Mouse (Mus musculus): ENCODE results near the gene Nr2f6. TPM values are rescaled to one million over a fixed set of nuclear protein-coding genes. Genes with fewer than 3 reads are reported as not detected.

The Nr2f6 gene
- polyA plus RNA-seq, 1 experiment from 2014 or later = 15.5 TPM

- Histone ChIP-seq H3K27ac (replicated peaks) (no peak overlapping the region), H3K4me3 (no peak overlapping the region), H3K9ac (replicated peaks) (no peak overlapping the region), H3K27me3 (no peaks in the 10 kb centered on the region), H3K4me2 (replicated peaks) (no peak overlapping the region), H3K9me3 (no peaks in the 10 kb centered on the region), H3K36me3 (peaks cover 16% of the 10 kb centered on the region), H3K4me1 (peaks cover 19% of the 10 kb centered on the region)
- ATAC-seq (replicated peaks) = no peak
Observed at GRCm38 (mm10) chr8:71401454-71401853, 19.7 kb upstream of the Nr2f6 start.

GRCm38 (mm10) chr8:71400826-71401225 lies 19.1 kb upstream of the Nr2f6 start:
- 90% methylated on average over 2 of the region's 2 CpGs for WGBS
- H3K4me3 ChIP-seq = no peak overlapping the region

GRCm38 (mm10) chr8:71397701-71398100 lies 15.9 kb upstream of the Nr2f6 start:
- Histone ChIP-seq H3K27ac (replicated peaks) (no peak overlapping the region), H3K4me2 (replicated peaks) (peak overlapping the region; percentile 78), H3K27me3 (no peaks in the 10 kb centered on the region), H3K36me3 (peaks cover 16% of the 10 kb centered on the region), H3K4me3 (peak overlapping the region; percentile 68), H3K9ac (replicated peaks) (0 out of 2 replicates have a peak overlapping the region, but pooled peaks have one; percentile 4), H3K9me3 (no peaks in the 10 kb centered on the region), H3K4me1 (peaks cover 17% of the 10 kb centered on the region)
- WGBS = 89% methylated on average over 12 of the region's 12 CpGs
- ATAC-seq (replicated peaks) = no peak

More at GRCm38 (mm10) chr8:71400826-71401225, 19.1 kb upstream of the Nr2f6 start:
- H3K36me3 ChIP-seq = peaks cover 16% of the 10 kb centered on the region
- H3K27me3 ChIP-seq = no peaks in the 10 kb centered on the region
- H3K27ac ChIP-seq (replicated peaks) = no peak overlapping the region
- H3K9ac ChIP-seq (replicated peaks) = no peak overlapping the region
- no peak for ATAC-seq (replicated peaks)
- H3K4me2 ChIP-seq (replicated peaks) = no peak overlapping the region
- peaks cover 17% of the 10 kb centered on the region for H3K4me1 ChIP-seq
- H3K9me3 ChIP-seq = no peaks in the 10 kb centered on the region

- Histone ChIP-seq H3K4me1 (peaks cover 17% of the 10 kb centered on the region), H3K4me3 (peak within 1 kb of the TSS; percentile 68)
- WGBS = under 1% methylated on average over 34 of the region's 34 CpGs
Observed at GRCm38 (mm10) chr8:71396639-71397305, 15.0 kb upstream of the Nr2f6 start, which contains the start of gene Babam1. Gene Babam1, plus strand, starts transcription at chr8:71396861.

GRCm38 (mm10) chr8:71395629-71396028 lies 13.9 kb upstream of the Nr2f6 start, which contains the start of gene Ushbp1:
Gene Ushbp1, minus strand, starts transcription at chr8:71395802.
- Histone ChIP-seq H3K4me3 (peak within 1 kb of the TSS; percentile 68), H3K36me3 (peaks cover 15% of the 10 kb centered on the region), H3K27ac (replicated peaks) (peak within 1 kb of the TSS; percentile 76), H3K27me3 (no peaks in the 10 kb centered on the region), H3K9me3 (no peaks in the 10 kb centered on the region), H3K9ac (replicated peaks) (no peak within 1 kb of the TSS; the same call in 1 of the 2 replicates), H3K4me1 (peaks cover 17% of the 10 kb centered on the region), H3K4me2 (replicated peaks) (peak within 1 kb of the TSS; percentile 45)
- WGBS = 89% methylated on average over 9 of the region's 9 CpGs
- ATAC-seq (replicated peaks) = no peak

More at GRCm38 (mm10) chr8:71396639-71397305, 15.0 kb upstream of the Nr2f6 start, which contains the start of gene Babam1:
- Histone ChIP-seq H3K36me3 (peaks cover 16% of the 10 kb centered on the region), H3K4me2 (replicated peaks) (peak within 1 kb of the TSS; percentile 78), H3K9ac (replicated peaks) (peak within 1 kb of the TSS; percentile 65), H3K27me3 (no peaks in the 10 kb centered on the region), H3K27ac (replicated peaks) (peak within 1 kb of the TSS; percentile 76), H3K9me3 (no peaks in the 10 kb centered on the region)
- ATAC-seq (replicated peaks) = peak; percentile 99

- H3K4me2 ChIP-seq (replicated peaks) = no peak overlapping the region
- H3K27ac ChIP-seq (replicated peaks) = no peak overlapping the region
- no peaks in the 10 kb centered on the region for H3K27me3 ChIP-seq
- no peaks in the 10 kb centered on the region for H3K9me3 ChIP-seq
- no peak for ATAC-seq (replicated peaks)
- peaks cover 17% of the 10 kb centered on the region for H3K4me1 ChIP-seq
- 90% methylated on average over 10 of the region's 10 CpGs for WGBS
- peaks cover 13% of the 10 kb centered on the region for H3K36me3 ChIP-seq
- no peak overlapping the region for H3K4me3 ChIP-seq
- H3K9ac ChIP-seq (replicated peaks) = no peak overlapping the region
Observed at GRCm38 (mm10) chr8:71395071-71395470, 13.3 kb upstream of the Nr2f6 start.

GRCm38 (mm10) chr8:71394481-71394880 lies 12.7 kb upstream of the Nr2f6 start:
- H3K9ac ChIP-seq (replicated peaks) = no peak overlapping the region
- 80% methylated on average over 7 of the region's 7 CpGs for WGBS
- no peaks in the 10 kb centered on the region for H3K27me3 ChIP-seq
- H3K27ac ChIP-seq (replicated peaks) = no peak overlapping the region
- H3K9me3 ChIP-seq = no peaks in the 10 kb centered on the region
- H3K36me3 ChIP-seq = peaks cover 10% of the 10 kb centered on the region
- peaks cover 17% of the 10 kb centered on the region for H3K4me1 ChIP-seq
- no peak for ATAC-seq (replicated peaks)
- H3K4me2 ChIP-seq (replicated peaks) = no peak overlapping the region
- no peak overlapping the region for H3K4me3 ChIP-seq

GRCm38 (mm10) chr8:71392871-71393270 lies 11.1 kb upstream of the Nr2f6 start:
- no peak overlapping the region for H3K9ac ChIP-seq (replicated peaks)
- no peaks in the 10 kb centered on the region for H3K36me3 ChIP-seq
- ATAC-seq (replicated peaks) = no peak
- H3K4me2 ChIP-seq (replicated peaks) = no peak overlapping the region
- no peaks in the 10 kb centered on the region for H3K9me3 ChIP-seq
- no peak overlapping the region for H3K4me3 ChIP-seq
- peaks cover 17% of the 10 kb centered on the region for H3K4me1 ChIP-seq
- H3K27me3 ChIP-seq = no peaks in the 10 kb centered on the region
- 7% methylated on average over 3 of the region's 3 CpGs for WGBS
- no peak overlapping the region for H3K27ac ChIP-seq (replicated peaks)

GRCm38 (mm10) chr8:71392391-71392790 lies 10.6 kb upstream of the Nr2f6 start:
- H3K36me3 ChIP-seq = no peaks in the 10 kb centered on the region
- no peak overlapping the region for H3K9ac ChIP-seq (replicated peaks)
- H3K4me1 ChIP-seq = peaks cover 12% of the 10 kb centered on the region
- H3K27ac ChIP-seq (replicated peaks) = no peak overlapping the region
- H3K4me3 ChIP-seq = no peak overlapping the region
- ATAC-seq (replicated peaks) = no peak
- WGBS = 70% methylated on average over 5 of the region's 5 CpGs
- H3K9me3 ChIP-seq = no peaks in the 10 kb centered on the region
- H3K27me3 ChIP-seq = no peaks in the 10 kb centered on the region
- H3K4me2 ChIP-seq (replicated peaks) = no peak overlapping the region

GRCm38 (mm10) chr8:71391696-71392095 lies 9.9 kb upstream of the Nr2f6 start:
- Histone ChIP-seq H3K4me1 (peaks cover 8% of the 10 kb centered on the region), H3K27me3 (no peaks in the 10 kb centered on the region), H3K9me3 (no peaks in the 10 kb centered on the region), H3K36me3 (no peaks in the 10 kb centered on the region), H3K9ac (replicated peaks) (no peak overlapping the region), H3K27ac (replicated peaks) (no peak overlapping the region), H3K4me3 (no peak overlapping the region), H3K4me2 (replicated peaks) (no peak overlapping the region)
- no peak for ATAC-seq (replicated peaks)
- WGBS = 90% methylated on average over 2 of the region's 2 CpGs

- Histone ChIP-seq H3K4me2 (replicated peaks) (no peak overlapping the region), H3K9ac (replicated peaks) (no peak overlapping the region), H3K27ac (replicated peaks) (no peak overlapping the region), H3K4me3 (no peak overlapping the region), H3K9me3 (no peaks in the 10 kb centered on the region), H3K4me1 (0 out of 2 replicates have a peak, but pooled peaks cover 2% of the 10 kb centered on the region), H3K36me3 (no peaks in the 10 kb centered on the region), H3K27me3 (no peaks in the 10 kb centered on the region)
- no peak for ATAC-seq (replicated peaks)
- 84% methylated on average over 1 of the region's 1 CpGs for WGBS
Observed at GRCm38 (mm10) chr8:71388267-71388666, 6.5 kb upstream of the Nr2f6 start.

GRCm38 (mm10) chr8:71385212-71385835 lies 3.6 kb upstream of the Nr2f6 start:
- whole genome bisulfite sequencing = 80% methylated on average over 12 of the region's 12 CpGs
- Histone ChIP-seq H3K36me3 (no peaks in the 10 kb centered on the region), H3K27me3 (peaks cover 6% of the 10 kb centered on the region; the same call in 1 of the 2 replicates), H3K9me3 (no peaks in the 10 kb centered on the region), H3K4me1 (peaks cover 19% of the 10 kb centered on the region), H3K4me2 (replicated peaks) (no peak overlapping the region), H3K9ac (replicated peaks) (no peak overlapping the region), H3K4me3 (no peak overlapping the region), H3K27ac (replicated peaks) (no peak overlapping the region)
- no peak for ATAC-seq (replicated peaks)

Measured in forebrain, embryonic 15.5 days (tissue).